Mouse (Mus musculus) gastrocnemius, postnatal 25 days (tissue): ENCODE results near the gene Tcn2. TPM values are rescaled to one million over a fixed set of nuclear protein-coding genes. Genes with fewer than 3 reads are reported as not detected.
"Not testable (repeated sequence)": the region's sequence is repeated elsewhere in the genome, so short reads cannot be mapped to it uniquely, and the experiment has no call there.

Experiments used
- DNase-seq: peaks from one replicate; pipeline ENCODE4 v3.0.0; 2022
- long read RNA-seq, 2 experiments: library from polyadenylated mRNA; stranded (forward); transcript quantifications; one replicate each; pipeline ENCODE4 v2.0.0; 2021
- total RNA-seq, 2 experiments: library from RNA; stranded (reverse); gene quantifications; 1 replicate in 1 of 2; 2 replicates in 1 of 2; pipeline ENCODE4 v1.2.3; 2021

The Tcn2 gene
- 10 to 100 TPM; 11.6 to 22.6 TPM for total RNA-seq
- long read RNA-seq, experiment 1, partial matches to known transcripts: 3 of 13 reads
- long read RNA-seq, experiment 1, other reads (novel, unspliced or antisense): 6 of 13 reads
- long read RNA-seq, experiment 2, transcript Tcn2-203 (10 exons, 1,949 nt): major isoform, 5 of 18 reads
- long read RNA-seq, experiment 2, partial matches to known transcripts: 1 of 18 reads
- long read RNA-seq, experiment 2, other reads (novel, unspliced or antisense): 9 of 18 reads

DNA sequence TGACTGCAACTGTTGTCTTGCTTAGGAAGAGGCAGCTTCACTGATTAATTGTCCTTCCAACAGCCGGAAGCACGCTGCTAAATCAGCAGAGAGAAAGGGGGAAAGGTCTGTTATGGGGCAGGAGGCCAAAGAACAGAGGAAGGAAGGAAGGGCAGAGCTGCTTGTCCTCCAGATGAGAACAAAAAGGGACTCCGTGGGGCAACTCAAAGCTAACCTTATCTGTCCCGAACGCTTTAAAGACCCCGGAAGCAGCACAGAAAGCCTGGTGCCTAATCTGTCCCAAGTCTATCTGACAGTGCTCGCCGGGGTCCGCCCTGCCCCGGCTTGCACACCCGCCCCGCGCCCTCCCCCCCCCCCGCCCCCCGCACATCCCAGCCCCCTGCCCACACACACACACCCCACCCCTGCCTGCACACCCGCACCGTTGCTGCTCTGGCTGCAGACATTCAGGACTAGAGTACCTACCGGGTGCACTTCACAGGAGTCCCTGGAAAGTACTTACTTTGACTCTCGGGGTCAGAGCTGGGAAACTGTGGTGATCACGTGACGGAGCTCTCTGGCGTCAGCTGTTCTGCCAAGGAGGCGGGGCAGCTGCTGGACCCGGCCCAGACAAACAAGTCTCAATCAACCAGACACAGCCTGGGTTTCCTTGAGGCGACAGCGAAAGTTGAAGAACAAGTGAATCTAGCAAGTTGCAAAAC is at the start of gene Tcn2:
Tcn2 (minus strand) TSS at position 649 of the 701 bp plus-strand sequence.
- DNase-seq: peak; percentile 84

- no peak for DNase-seq
Observed at GRCm38 (mm10) chr11:3981536-3981935, 49.6 kb upstream of the Tcn2 start.

DNA sequence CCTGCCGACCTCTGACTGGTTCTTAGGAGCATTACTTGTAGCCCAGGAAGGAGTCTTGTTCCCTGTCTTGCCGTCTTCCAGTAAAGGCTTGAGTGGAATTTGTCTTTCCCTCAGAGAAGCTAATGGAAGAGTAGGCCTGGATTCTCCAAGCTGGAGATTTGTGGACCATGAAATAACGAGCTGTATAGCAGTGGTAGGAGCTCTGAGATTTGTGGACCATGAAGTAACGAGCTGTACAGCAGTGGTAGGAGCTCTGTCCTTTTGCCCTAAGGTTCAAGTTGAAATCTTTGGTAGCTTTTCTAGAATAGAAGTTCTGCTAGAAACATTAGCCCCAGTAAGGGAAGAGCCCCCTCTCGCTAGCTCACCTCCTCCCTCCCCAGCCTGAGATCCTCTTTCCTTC is 46.5 kb upstream of the Tcn2 start:
- DNase-seq: no peak

GRCm38 (mm10) chr11:3976678-3977077 is 44.7 kb upstream of the Tcn2 start, which contains the start of gene 4930556J24Rik:
Gene 4930556J24Rik (minus strand): TSS chr11:3976778.
- DNase-seq: no peak

GRCm38 (mm10) chr11:3974311-3974710 is 42.4 kb upstream of the Tcn2 start:
- DNase-seq: no peak

- no peak for DNase-seq
Observed at GRCm38 (mm10) chr11:3973081-3973480, 41.1 kb upstream of the Tcn2 start.

GRCm38 (mm10) chr11:3970361-3970760 is 38.4 kb upstream of the Tcn2 start:
- no peak for DNase-seq

GRCm38 (mm10) chr11:3969837-3970236 is 37.9 kb upstream of the Tcn2 start:
- no peak for DNase-seq

DNA sequence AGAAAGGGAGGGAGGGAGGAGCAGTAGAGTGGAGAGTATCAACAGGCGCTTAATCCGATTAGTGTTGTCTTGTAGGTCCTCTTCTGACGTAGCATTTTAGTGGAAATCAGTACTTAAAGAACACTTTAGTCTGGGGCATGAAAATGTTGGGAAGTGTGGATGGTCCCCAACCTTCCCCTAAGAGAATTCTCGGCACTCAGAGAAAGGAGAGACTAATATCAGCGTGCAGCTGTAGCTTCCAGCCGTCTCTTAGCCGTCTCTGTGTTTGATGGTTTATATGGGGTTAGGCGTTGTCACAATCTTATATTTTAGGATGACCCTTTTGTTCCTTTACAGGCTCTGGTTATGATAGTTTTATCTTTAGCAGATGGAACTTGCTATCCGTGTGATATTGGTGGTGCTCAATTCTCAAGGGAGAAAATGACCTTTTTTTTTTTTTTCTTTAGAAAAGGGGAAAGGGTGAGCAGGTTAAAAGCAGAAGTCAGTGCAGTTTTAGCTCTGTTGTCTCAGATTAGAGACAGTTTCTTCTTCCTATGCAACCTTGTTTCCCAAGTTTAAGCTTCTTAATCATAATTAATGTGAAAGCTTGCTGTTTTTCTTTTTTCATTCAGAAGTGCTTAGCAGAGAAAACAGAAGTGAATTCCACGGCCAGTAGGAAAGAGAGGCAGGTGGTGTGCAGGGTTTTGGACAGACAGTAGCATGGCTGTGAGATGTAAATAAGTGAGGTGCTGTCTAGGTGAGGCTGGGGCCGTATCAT is 32.6 kb upstream of the Tcn2 start:
- DNase-seq: peak; percentile 0

DNA sequence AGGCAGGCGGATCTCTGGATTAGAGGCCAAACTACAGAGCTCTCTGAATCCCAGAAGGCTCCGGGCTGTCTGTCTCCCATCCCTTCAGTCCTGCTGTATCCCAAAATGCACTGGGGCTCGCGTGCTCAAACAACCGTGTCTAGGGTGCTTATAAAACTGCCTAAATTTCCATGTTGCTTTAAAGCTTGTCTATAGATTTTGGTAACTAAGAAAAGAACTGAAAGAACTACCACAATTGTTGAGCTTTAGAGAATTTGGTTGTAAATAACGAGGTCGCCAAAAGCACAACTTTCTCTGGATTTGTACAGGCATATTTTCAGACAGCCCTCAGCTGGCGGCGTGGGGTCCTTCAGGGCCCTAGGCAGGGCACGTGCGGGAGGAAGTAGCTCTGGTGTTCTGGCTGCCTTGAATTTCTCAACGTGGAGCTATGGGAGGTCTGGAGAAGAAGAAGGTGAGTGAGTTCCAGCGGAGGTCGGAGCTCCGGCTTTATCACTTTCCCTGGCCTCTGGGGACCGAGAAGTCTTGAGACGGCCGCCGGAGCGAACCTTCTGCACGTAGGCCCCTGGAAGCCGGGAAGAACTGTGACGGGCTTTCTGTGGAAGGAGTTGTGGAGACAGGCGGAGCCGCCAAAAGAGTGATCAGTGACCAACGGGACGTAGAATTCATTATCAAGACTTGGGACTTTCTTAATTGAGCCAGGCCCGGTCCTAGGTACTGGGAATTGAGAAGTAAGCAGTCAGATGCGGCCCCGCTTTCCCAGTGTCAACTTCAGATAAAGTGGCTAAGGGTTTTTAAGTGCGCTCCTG is 31.9 kb upstream of the Tcn2 start, which contains the start of gene Pes1:
Pes1 (plus strand) TSS at position 366 of the 806 bp plus-strand sequence.
- DNase-seq: peak; percentile 71

- no peak for DNase-seq
Observed at GRCm38 (mm10) chr11:3963155-3963554, 31.2 kb upstream of the Tcn2 start.

- DNase-seq: peak; percentile 2
Observed at GRCm38 (mm10) chr11:3961761-3962160, 29.8 kb upstream of the Tcn2 start.

DNA sequence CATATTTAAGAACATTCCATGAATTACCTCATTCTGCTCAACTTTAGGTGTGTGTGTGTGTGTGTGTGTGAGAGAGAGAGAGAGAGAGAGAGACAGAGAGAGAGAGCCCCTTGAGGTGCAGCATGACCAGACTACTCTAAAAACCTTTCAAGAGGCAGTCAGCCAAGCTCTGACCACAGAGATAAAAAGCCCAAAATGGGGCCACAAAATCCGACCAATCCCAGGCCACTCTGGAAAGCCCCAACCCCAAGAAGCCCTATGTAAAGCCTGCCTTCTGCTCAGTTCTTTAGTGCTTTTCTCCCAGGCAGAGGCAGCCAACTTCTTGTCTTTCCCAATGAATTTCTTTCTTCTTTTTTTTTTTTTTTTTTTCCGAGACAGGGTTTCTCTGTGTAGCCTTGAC is 28.9 kb upstream of the Tcn2 start:
- no peak for DNase-seq

DNA sequence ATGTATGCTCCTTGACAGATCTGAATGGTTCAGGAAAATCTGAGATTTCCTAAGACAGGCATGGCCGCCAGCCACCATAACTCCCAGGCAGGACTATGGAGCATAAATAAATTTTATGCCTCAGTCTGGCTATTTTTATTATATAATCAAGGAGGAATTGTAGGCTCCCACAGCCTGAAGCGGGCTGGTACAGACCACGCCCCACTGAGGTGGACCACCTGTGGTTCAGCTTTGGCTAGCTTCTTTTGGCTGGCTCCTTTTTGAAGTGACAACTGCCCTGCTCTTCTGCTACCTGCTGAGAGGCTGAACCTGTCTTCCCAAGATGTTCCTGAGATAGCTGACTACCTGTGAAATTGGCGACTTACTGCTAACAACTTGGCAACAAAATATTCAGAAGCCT is 23.4 kb upstream of the Tcn2 start:
- not testable (repeated sequence) for DNase-seq

GRCm38 (mm10) chr11:3954876-3955275 is 22.9 kb upstream of the Tcn2 start:
- not testable (repeated sequence) for DNase-seq

DNA sequence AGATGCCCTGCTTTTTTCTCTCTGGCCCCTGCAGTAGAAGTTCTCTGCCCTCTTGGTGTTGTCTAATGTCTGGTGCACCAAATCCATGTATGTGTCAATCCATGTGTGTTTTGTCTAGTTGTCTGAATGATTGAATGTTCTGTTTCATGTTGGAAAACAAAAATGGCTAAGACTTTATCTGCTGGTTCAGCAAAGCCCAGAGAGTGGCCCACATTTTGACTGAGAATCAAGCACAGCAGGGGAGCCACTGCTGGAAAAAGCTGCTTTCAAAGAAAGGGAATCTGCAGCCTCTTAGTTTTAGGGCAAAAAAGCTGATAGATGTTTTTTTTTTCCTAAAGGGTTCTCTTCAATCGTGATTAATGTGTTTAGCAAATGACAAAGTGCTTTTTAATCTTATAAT is 14.4 kb upstream of the Tcn2 start:
- DNase-seq: no peak

DNA sequence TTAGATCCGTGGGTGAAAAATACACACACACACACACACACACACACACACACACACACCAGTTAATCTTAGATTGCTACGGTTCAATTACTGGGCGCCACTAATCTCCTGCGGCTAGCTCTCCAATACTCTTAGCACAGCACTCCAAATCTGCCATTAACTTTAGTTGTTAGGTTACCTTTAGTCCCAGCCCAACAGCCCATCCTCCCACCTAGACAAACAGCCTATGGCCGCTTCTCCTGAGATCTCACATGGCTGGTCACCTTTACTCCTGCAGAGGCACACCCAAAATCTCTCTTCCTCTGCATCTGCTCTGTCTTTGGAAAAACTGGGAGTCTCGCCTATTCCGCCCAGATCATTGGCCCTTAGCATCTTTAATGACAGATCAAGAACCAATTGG is 9.4 kb upstream of the Tcn2 start:
- no peak for DNase-seq

- DNase-seq: peak; percentile 4
Observed at GRCm38 (mm10) chr11:3937321-3937874, 5.4 kb upstream of the Tcn2 start.

GRCm38 (mm10) chr11:3936318-3936717 is 4.4 kb upstream of the Tcn2 start:
- DNase-seq: no peak

DNA sequence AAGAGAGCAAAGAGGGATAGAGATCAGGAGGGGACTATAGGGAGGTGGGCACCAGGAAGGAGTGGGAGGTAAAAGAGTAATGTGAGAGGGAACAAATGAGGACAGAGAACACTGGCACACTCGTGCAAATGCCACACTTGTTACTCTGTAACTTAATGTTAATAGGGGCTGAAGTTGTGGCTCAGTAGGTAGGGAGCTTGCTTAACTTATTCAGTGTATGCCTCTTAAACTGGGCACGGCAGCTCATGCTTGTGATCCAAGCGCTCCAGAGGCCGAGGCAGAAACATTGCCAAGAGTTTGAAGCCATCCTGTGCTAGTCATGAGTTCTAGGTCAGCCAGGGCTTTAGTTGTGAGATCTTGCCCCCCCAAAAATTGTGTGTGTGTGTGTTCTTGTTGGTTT is 3.2 kb upstream of the Tcn2 start:
- DNase-seq: peak; percentile 1

GRCm38 (mm10) chr11:3933756-3934285 is 1.9 kb upstream of the Tcn2 start:
- peak; percentile 2 for DNase-seq

- DNase-seq: peak; percentile 1
Observed at GRCm38 (mm10) chr11:3930931-3931330, 1.0 kb downstream of the Tcn2 start.
